Mouse (Mus musculus) liver, embryonic 14.5 days (tissue): ENCODE results near the gene Anks1b.

Experiments
- CTCF ChIP-seq: IDR thresholded peaks from 2 replicates; pipeline ENCODE4 v1.5.1; 2016; ENCODE audit warnings: antibody characterized with exemption, low read depth, control low read depth
- EP300 ChIP-seq: IDR thresholded peaks from 2 replicates; pipeline ENCODE4 v1.6.1; 2016; ENCODE audit warnings: antibody characterized with exemption, low read depth

- TF ChIP-seq EP300 (no peak), CTCF (no peak)
Observed at GRCm38 (mm10) chr10:90286589-90286988, 413.3 kb downstream of the Anks1b start.
